Mouse (Mus musculus): ENCODE data around the gene Pfn2. TPM values are rescaled to one million over a fixed set of nuclear protein-coding genes. Genes with fewer than 3 reads are reported as not detected.

Pfn2 gene
- polyA plus RNA-seq (2014; fragmentation: Illumina TruSeq; extraction: RNeasy Lipid Tissue Mini Kit (QIAGEN cat#74804); ENCODE audit: low read depth, low replicate concordance), result 184 TPM

DNA sequence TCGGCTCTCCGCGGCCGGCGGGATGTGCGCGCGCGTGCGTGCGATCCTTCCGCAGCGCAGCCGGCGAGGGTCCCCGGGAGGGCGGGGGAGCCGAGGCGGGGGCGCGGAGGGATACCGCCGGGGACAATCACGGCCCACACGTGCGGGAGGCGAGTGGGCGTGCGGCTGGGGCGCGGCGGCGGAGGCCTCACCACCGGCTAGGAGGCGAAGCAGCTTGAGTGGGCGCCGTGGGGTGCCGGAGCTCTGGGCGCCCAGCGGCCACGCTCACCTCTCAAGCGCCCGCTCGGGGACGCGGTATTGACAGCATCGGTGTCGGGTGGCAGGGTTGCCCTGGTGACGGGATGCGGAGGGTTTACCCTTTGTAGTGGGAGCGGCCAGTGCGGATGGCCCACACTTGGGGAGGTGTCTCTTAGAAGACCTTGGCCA is at the start of gene Pfn2:
TSS of gene Pfn2 (minus strand) at position 320 of the 426 bp plus-strand sequence.

Other genes starting within 250 kb of the Pfn2 start
- gene Commd2, start 196.4 kb downstream of the Pfn2 start, polyA plus RNA-seq (2014; fragmentation: Illumina TruSeq; extraction: RNeasy Lipid Tissue Mini Kit (QIAGEN cat#74804); ENCODE audit: low read depth, low replicate concordance), result 14.2 TPM
- gene Ankub1, start 155.3 kb downstream of the Pfn2 start, polyA plus RNA-seq (2014; fragmentation: Illumina TruSeq; extraction: RNeasy Lipid Tissue Mini Kit (QIAGEN cat#74804); ENCODE audit: low read depth, low replicate concordance), result 0.20 TPM
- 567 TPM for gene Rnf13, start 112.0 kb downstream of the Pfn2 start, polyA plus RNA-seq (2014; fragmentation: Illumina TruSeq; extraction: RNeasy Lipid Tissue Mini Kit (QIAGEN cat#74804); ENCODE audit: low read depth, low replicate concordance)